Mouse (Mus musculus): ENCODE measurements around the gene Nid2. TPM values are rescaled to one million over a fixed set of nuclear protein-coding genes. Genes with fewer than 3 reads are reported as not detected.

The Nid2 gene
- polyA plus RNA-seq, 1 experiment from 2014 or later = 85.2 TPM

- no peak for ATAC-seq (replicated peaks; ENCODE audit: low FRiP score, low TSS enrichment, low read depth)
- no peak overlapping the region for H3K27ac ChIP-seq (ENCODE audit: low read depth)
- H3K4me3 ChIP-seq (ENCODE audit: low read depth, low read length) = no peak overlapping the region
- no peaks in the 10 kb centered on the region for H3K27me3 ChIP-seq (replicated peaks; ENCODE audit: control insufficient read depth, insufficient read depth, low read length)
- H3K4me2 ChIP-seq (ENCODE audit: low read length) = no peak overlapping the region
- no peak overlapping the region for H3K9ac ChIP-seq (ENCODE audit: low read length)
- H3K9me3 ChIP-seq (ENCODE audit: control insufficient read depth, low read length) = no peaks in the 10 kb centered on the region
- H3K36me3 ChIP-seq (ENCODE audit: control insufficient read depth, insufficient read depth, low read length) = no peaks in the 10 kb centered on the region
- WGBS = 57% methylated on average over 3 of the region's 3 CpGs
- H3K4me1 ChIP-seq (replicated peaks; ENCODE audit: control insufficient read depth, insufficient read depth, low read length) = peaks cover 3% of the 10 kb centered on the region; the same call in 1 of the 2 replicates
- no peak for DNase-seq (ENCODE audit: low spot score)
Observed at GRCm38 (mm10) chr14:19713067-19713466, 38.0 kb upstream of the Nid2 start.

GRCm38 (mm10) chr14:19719077-19719476 is 32.0 kb upstream of the Nid2 start:
- Histone ChIP-seq H3K4me2 (ENCODE audit: low read length) (no peak overlapping the region), H3K36me3 (ENCODE audit: control insufficient read depth, insufficient read depth, low read length) (no peaks in the 10 kb centered on the region), H3K4me1 (replicated peaks; ENCODE audit: control insufficient read depth, insufficient read depth, low read length) (no peaks in the 10 kb centered on the region), H3K27ac (ENCODE audit: low read depth) (no peak overlapping the region), H3K4me3 (ENCODE audit: low read depth, low read length) (no peak overlapping the region), H3K9ac (ENCODE audit: low read length) (no peak overlapping the region), H3K27me3 (replicated peaks; ENCODE audit: control insufficient read depth, insufficient read depth, low read length) (no peaks in the 10 kb centered on the region), H3K9me3 (ENCODE audit: control insufficient read depth, low read length) (no peaks in the 10 kb centered on the region)
- 71% methylated on average over 3 of the region's 3 CpGs for WGBS
- ATAC-seq (replicated peaks; ENCODE audit: low FRiP score, low TSS enrichment, low read depth) = no peak
- DNase-seq (ENCODE audit: low spot score) = no peak

- Histone ChIP-seq H3K4me2 (ENCODE audit: low read length) (no peak overlapping the region), H3K27me3 (replicated peaks; ENCODE audit: control insufficient read depth, insufficient read depth, low read length) (no peaks in the 10 kb centered on the region), H3K4me1 (replicated peaks; ENCODE audit: control insufficient read depth, insufficient read depth, low read length) (no peaks in the 10 kb centered on the region), H3K36me3 (ENCODE audit: control insufficient read depth, insufficient read depth, low read length) (no peaks in the 10 kb centered on the region), H3K9me3 (ENCODE audit: control insufficient read depth, low read length) (no peaks in the 10 kb centered on the region), H3K27ac (ENCODE audit: low read depth) (no peak overlapping the region), H3K4me3 (ENCODE audit: low read depth, low read length) (no peak overlapping the region), H3K9ac (ENCODE audit: low read length) (no peak overlapping the region)
- 83% methylated on average over 2 of the region's 2 CpGs for WGBS
- DNase-seq (ENCODE audit: low spot score) (no peak), ATAC-seq (replicated peaks; ENCODE audit: low FRiP score, low TSS enrichment, low read depth) (no peak)
Observed at GRCm38 (mm10) chr14:19720044-19720611, 30.9 kb upstream of the Nid2 start.

- ATAC-seq (replicated peaks; ENCODE audit: low FRiP score, low TSS enrichment, low read depth) = no peak
- Histone ChIP-seq H3K9me3 (ENCODE audit: control insufficient read depth, low read length) (no peaks in the 10 kb centered on the region), H3K4me1 (replicated peaks; ENCODE audit: control insufficient read depth, insufficient read depth, low read length) (peaks cover 14% of the 10 kb centered on the region; the same call in 1 of the 2 replicates), H3K9ac (ENCODE audit: low read length) (no peak overlapping the region), H3K27ac (ENCODE audit: low read depth) (peak overlapping the region; percentile 20; the same call in 1 of the 2 replicates), H3K4me3 (ENCODE audit: low read depth, low read length) (no peak overlapping the region), H3K27me3 (replicated peaks; ENCODE audit: control insufficient read depth, insufficient read depth, low read length) (no peaks in the 10 kb centered on the region), H3K4me2 (ENCODE audit: low read length) (no peak overlapping the region), H3K36me3 (ENCODE audit: control insufficient read depth, insufficient read depth, low read length) (no peaks in the 10 kb centered on the region)
- 79% methylated on average over 5 of the region's 5 CpGs for WGBS
- DNase-seq (ENCODE audit: low spot score) = no peak
Observed at GRCm38 (mm10) chr14:19728278-19728677, 22.8 kb upstream of the Nid2 start.

- peaks cover 19% of the 10 kb centered on the region; the same call in 1 of the 2 replicates for H3K4me1 ChIP-seq (replicated peaks; ENCODE audit: control insufficient read depth, insufficient read depth, low read length)
- H3K4me2 ChIP-seq (ENCODE audit: low read length) = no peak overlapping the region
- peak; percentile 60; the same call in 1 of the 2 replicates for ATAC-seq (replicated peaks; ENCODE audit: low FRiP score, low TSS enrichment, low read depth)
- H3K9ac ChIP-seq (ENCODE audit: low read length) = no peak overlapping the region
- no peak overlapping the region for H3K4me3 ChIP-seq (ENCODE audit: low read depth, low read length)
- H3K9me3 ChIP-seq (ENCODE audit: control insufficient read depth, low read length) = no peaks in the 10 kb centered on the region
- DNase-seq (ENCODE audit: low spot score) = peak; percentile 77
- no peaks in the 10 kb centered on the region for H3K27me3 ChIP-seq (replicated peaks; ENCODE audit: control insufficient read depth, insufficient read depth, low read length)
- WGBS = 45% methylated on average over 7 of the region's 7 CpGs
- H3K27ac ChIP-seq (ENCODE audit: low read depth) = peak overlapping the region; percentile 20; the same call in 1 of the 2 replicates
- H3K36me3 ChIP-seq (ENCODE audit: control insufficient read depth, insufficient read depth, low read length) = no peaks in the 10 kb centered on the region
Observed at GRCm38 (mm10) chr14:19728737-19729136, 22.3 kb upstream of the Nid2 start.

GRCm38 (mm10) chr14:19732097-19732496 is 19.0 kb upstream of the Nid2 start:
- DNase-seq (ENCODE audit: low spot score) (no peak), ATAC-seq (replicated peaks; ENCODE audit: low FRiP score, low TSS enrichment, low read depth) (no peak)
- 80% methylated on average over 2 of the region's 2 CpGs for WGBS
- H3K27ac ChIP-seq (ENCODE audit: low read depth) = no peak overlapping the region
- peaks cover 21% of the 10 kb centered on the region; the same call in 1 of the 2 replicates for H3K4me1 ChIP-seq (replicated peaks; ENCODE audit: control insufficient read depth, insufficient read depth, low read length)
- no peak overlapping the region for H3K4me2 ChIP-seq (ENCODE audit: low read length)
- no peak overlapping the region for H3K4me3 ChIP-seq (ENCODE audit: low read depth, low read length)
- H3K9me3 ChIP-seq (ENCODE audit: control insufficient read depth, low read length) = no peaks in the 10 kb centered on the region
- no peaks in the 10 kb centered on the region for H3K36me3 ChIP-seq (ENCODE audit: control insufficient read depth, insufficient read depth, low read length)
- H3K9ac ChIP-seq (ENCODE audit: low read length) = no peak overlapping the region
- no peaks in the 10 kb centered on the region for H3K27me3 ChIP-seq (replicated peaks; ENCODE audit: control insufficient read depth, insufficient read depth, low read length)

- H3K27me3 ChIP-seq (replicated peaks; ENCODE audit: control insufficient read depth, insufficient read depth, low read length) = no peaks in the 10 kb centered on the region
- H3K4me1 ChIP-seq (replicated peaks; ENCODE audit: control insufficient read depth, insufficient read depth, low read length) = peaks cover 22% of the 10 kb centered on the region; the same call in 1 of the 2 replicates
- no peak overlapping the region for H3K4me3 ChIP-seq (ENCODE audit: low read depth, low read length)
- ATAC-seq (replicated peaks; ENCODE audit: low FRiP score, low TSS enrichment, low read depth) = peak; percentile 22; the same call in 1 of the 2 replicates
- no peak for DNase-seq (ENCODE audit: low spot score)
- no peaks in the 10 kb centered on the region for H3K36me3 ChIP-seq (ENCODE audit: control insufficient read depth, insufficient read depth, low read length)
- H3K9me3 ChIP-seq (ENCODE audit: control insufficient read depth, low read length) = no peaks in the 10 kb centered on the region
- H3K27ac ChIP-seq (ENCODE audit: low read depth) = peak overlapping the region; percentile 78
- no peak overlapping the region for H3K4me2 ChIP-seq (ENCODE audit: low read length)
- no peak overlapping the region for H3K9ac ChIP-seq (ENCODE audit: low read length)
- 31% methylated on average over 4 of the region's 4 CpGs for WGBS
Observed at GRCm38 (mm10) chr14:19733490-19734282, 17.4 kb upstream of the Nid2 start.

GRCm38 (mm10) chr14:19735303-19735702 is 15.8 kb upstream of the Nid2 start:
- Histone ChIP-seq H3K4me2 (ENCODE audit: low read length) (no peak overlapping the region), H3K27ac (ENCODE audit: low read depth) (no peak overlapping the region), H3K36me3 (ENCODE audit: control insufficient read depth, insufficient read depth, low read length) (no peaks in the 10 kb centered on the region), H3K4me3 (ENCODE audit: low read depth, low read length) (no peak overlapping the region), H3K9me3 (ENCODE audit: control insufficient read depth, low read length) (no peaks in the 10 kb centered on the region), H3K4me1 (replicated peaks; ENCODE audit: control insufficient read depth, insufficient read depth, low read length) (peaks cover 17% of the 10 kb centered on the region; the same call in 1 of the 2 replicates), H3K27me3 (replicated peaks; ENCODE audit: control insufficient read depth, insufficient read depth, low read length) (no peaks in the 10 kb centered on the region), H3K9ac (ENCODE audit: low read length) (no peak overlapping the region)
- WGBS = 41% methylated on average over 6 of the region's 6 CpGs
- DNase-seq (ENCODE audit: low spot score) (no peak), ATAC-seq (replicated peaks; ENCODE audit: low FRiP score, low TSS enrichment, low read depth) (no peak)
